Mouse (Mus musculus): ENCODE measurements around the gene Gm21861.
"Not testable (repeated sequence)": the region's sequence is repeated elsewhere in the genome, so short reads cannot be mapped to it uniquely, and the experiment has no call there.

The Gm21861 gene

DNA sequence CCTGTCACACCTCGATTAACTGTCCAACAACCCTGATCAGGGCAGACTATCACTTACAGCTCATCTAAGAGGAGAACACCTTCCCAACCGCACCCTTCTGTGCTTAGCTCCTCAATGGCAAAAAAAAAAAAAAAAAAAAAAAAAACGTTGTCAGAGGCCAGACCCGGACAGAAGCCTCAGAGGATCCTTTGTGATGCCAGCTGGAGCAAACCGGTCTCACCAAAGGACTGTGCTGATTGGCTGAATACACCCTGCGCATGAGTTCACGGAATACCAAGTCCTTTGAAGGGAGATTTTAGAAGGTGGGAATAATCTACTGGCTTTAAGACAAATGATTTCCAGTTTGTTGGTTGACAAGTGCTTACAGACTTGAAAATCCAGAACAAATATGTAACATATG is at the start of gene Gm21861:
Gene Gm21861, minus strand, starts transcription at position 101 of the 400 bp plus-strand sequence.
- DNase-seq (ENCODE audit: low read depth, low spot score), result not testable (repeated sequence)

Measured in 3T3-L1 (cell line).